Mouse (Mus musculus) liver, embryonic 13.5 days (tissue): ENCODE measurements around the gene Gm17387. TPM values are rescaled to one million over a fixed set of nuclear protein-coding genes. Genes with fewer than 3 reads are reported as not detected.

Source experiments
- ATAC-seq: fragments of 200-750 bp; cut with Nextera tagmentation; 2 replicates; pipeline ENCODE4 v1.8.0; 2017; ENCODE audit warnings: low read depth, mild to moderate bottlenecking, moderate number of reproducible peaks, moderate library complexity
- DNase-seq: peaks from one replicate; pipeline ENCODE4 v3.0.0; 2022
- H3K27ac ChIP-seq: fragments of 300-500 bp; sonication (generic); 2 replicates; pipeline ENCODE4 v1.5.1; 2015; ENCODE audit warnings: moderate library complexity, mild to moderate bottlenecking, inconsistent platforms
- H3K27me3 ChIP-seq: fragments of 300-500 bp; sonication (generic); 2 replicates; pipeline ENCODE4 v1.6.1; 2015; ENCODE audit warnings: mild to moderate bottlenecking, inconsistent platforms
- H3K36me3 ChIP-seq: fragments of 300-500 bp; sonication (generic); 2 replicates; pipeline ENCODE4 v1.6.1; 2015; ENCODE audit warnings: mild to moderate bottlenecking, inconsistent platforms
- H3K4me1 ChIP-seq: fragments of 300-500 bp; sonication (generic); replicated peaks from 2 replicates; pipeline ENCODE4 v1.6.1; 2015; ENCODE audit warnings: inconsistent platforms
- H3K4me2 ChIP-seq: fragments of 300-500 bp; sonication (generic); 2 replicates; pipeline ENCODE4 v1.6.1; 2015; ENCODE audit warnings: inconsistent platforms, mild to moderate bottlenecking, moderate library complexity
- H3K4me3 ChIP-seq: fragments of 300-500 bp; sonication (generic); replicated peaks from 2 replicates; pipeline ENCODE4 v1.5.1; 2015; ENCODE audit warnings: mild to moderate bottlenecking, inconsistent platforms
- H3K9ac ChIP-seq: fragments of 300-500 bp; sonication (generic); 2 replicates; pipeline ENCODE4 v1.6.1; 2015; ENCODE audit warnings: mild to moderate bottlenecking, inconsistent platforms
- H3K9me3 ChIP-seq: fragments of 300-500 bp; sonication (generic); replicated peaks from 2 replicates; pipeline ENCODE4 v1.6.1; 2016; ENCODE audit warnings: inconsistent platforms
- WGBS: fragments of 180-500 bp; shearing (Covaris S2); methylation state at CpG from one replicate; pipeline ENCODE4 v1.1.7; 2015; ENCODE audit not compliant: insufficient replicate concordance; 5-methylcytosine and 5-hydroxymethylcytosine counted together
- polyA plus RNA-seq: library from polyadenylated mRNA; unstranded; fragments of >200 nt; fragmentation: Nextera tagmentation; extraction: Ambion mirVana; gene quantifications from 2 replicates; pipeline ENCODE4 v1.2.1, GENCODE M21; 2015

Gene Gm17387
- polyA plus RNA-seq, 1 experiment from 2014 or later = not detected

GRCm38 (mm10) chr7:141052421-141052820 lies 23.5 kb downstream of the Gm17387 start:
- 55% methylated on average over 2 of the region's 2 CpGs for WGBS
- H3K9me3 ChIP-seq = no peaks in the 10 kb centered on the region
- peaks cover 13% of the 10 kb centered on the region for H3K27me3 ChIP-seq
- ATAC-seq (no peak), DNase-seq (no peak)
- no peak overlapping the region for H3K9ac ChIP-seq
- no peaks in the 10 kb centered on the region for H3K36me3 ChIP-seq
- peaks cover 16% of the 10 kb centered on the region for H3K4me1 ChIP-seq
- H3K27ac ChIP-seq = no peak overlapping the region
- H3K4me2 ChIP-seq = no peak overlapping the region
- H3K4me3 ChIP-seq = no peak overlapping the region

GRCm38 (mm10) chr7:141055785-141056184 lies 26.9 kb downstream of the Gm17387 start:
- no peak for ATAC-seq
- peaks cover 47% of the 10 kb centered on the region for H3K27me3 ChIP-seq
- H3K27ac ChIP-seq = no peak overlapping the region
- H3K4me3 ChIP-seq = no peak overlapping the region
- no peaks in the 10 kb centered on the region for H3K36me3 ChIP-seq
- H3K9ac ChIP-seq = no peak overlapping the region
- H3K9me3 ChIP-seq = no peaks in the 10 kb centered on the region
- peaks cover 11% of the 10 kb centered on the region for H3K4me1 ChIP-seq
- WGBS = 47% methylated on average over 4 of the region's 4 CpGs
- DNase-seq = no peak
- H3K4me2 ChIP-seq = no peak overlapping the region

GRCm38 (mm10) chr7:141056976-141057375 lies 28.0 kb downstream of the Gm17387 start:
- no peaks in the 10 kb centered on the region for H3K9me3 ChIP-seq
- H3K4me2 ChIP-seq = no peak overlapping the region
- H3K27ac ChIP-seq = no peak overlapping the region
- ATAC-seq (no peak), DNase-seq (no peak)
- 65% methylated on average over 6 of the region's 6 CpGs for WGBS
- H3K9ac ChIP-seq = no peak overlapping the region
- H3K4me3 ChIP-seq = no peak overlapping the region
- no peaks in the 10 kb centered on the region for H3K36me3 ChIP-seq
- peaks cover 19% of the 10 kb centered on the region for H3K4me1 ChIP-seq
- peaks cover 59% of the 10 kb centered on the region for H3K27me3 ChIP-seq

GRCm38 (mm10) chr7:141057541-141057940 lies 28.6 kb downstream of the Gm17387 start:
- H3K4me1 ChIP-seq = peaks cover 24% of the 10 kb centered on the region
- H3K4me3 ChIP-seq = no peak overlapping the region
- WGBS = 56% methylated on average over 1 of the region's 1 CpGs
- ATAC-seq (no peak), DNase-seq (no peak)
- H3K9ac ChIP-seq = no peak overlapping the region
- H3K36me3 ChIP-seq = no peaks in the 10 kb centered on the region
- H3K27ac ChIP-seq = no peak overlapping the region
- no peaks in the 10 kb centered on the region for H3K9me3 ChIP-seq
- H3K27me3 ChIP-seq = peaks cover 65% of the 10 kb centered on the region
- H3K4me2 ChIP-seq = no peak overlapping the region

GRCm38 (mm10) chr7:141058601-141059341 lies 29.8 kb downstream of the Gm17387 start:
- Histone ChIP-seq H3K4me3 (no peak overlapping the region), H3K36me3 (no peaks in the 10 kb centered on the region), H3K4me2 (no peak overlapping the region), H3K27ac (no peak overlapping the region), H3K9me3 (no peaks in the 10 kb centered on the region), H3K4me1 (peaks cover 35% of the 10 kb centered on the region), H3K9ac (no peak overlapping the region), H3K27me3 (peaks cover 76% of the 10 kb centered on the region)
- 53% methylated on average over 14 of the region's 14 CpGs for WGBS
- DNase-seq = no peak
- no peak for ATAC-seq

GRCm38 (mm10) chr7:141059929-141060328 lies 31.0 kb downstream of the Gm17387 start:
- Histone ChIP-seq H3K27ac (no peak overlapping the region), H3K27me3 (peaks cover 73% of the 10 kb centered on the region), H3K4me3 (peak overlapping the region; percentile 55; the same call in 1 of the 2 replicates), H3K36me3 (no peaks in the 10 kb centered on the region), H3K9ac (no peak overlapping the region), H3K4me1 (peaks cover 46% of the 10 kb centered on the region), H3K9me3 (no peaks in the 10 kb centered on the region), H3K4me2 (0 out of 2 replicates have a peak overlapping the region, but pooled peaks have one; percentile 80)
- 41% methylated on average over 2 of the region's 2 CpGs for WGBS
- DNase-seq (no peak), ATAC-seq (peak; percentile 43)

- no peaks in the 10 kb centered on the region for H3K9me3 ChIP-seq
- H3K36me3 ChIP-seq = no peaks in the 10 kb centered on the region
- ATAC-seq (peak; percentile 68), DNase-seq (no peak)
- peak within 1 kb of the TSS; percentile 55 for H3K4me3 ChIP-seq
- WGBS = 2% methylated on average over 72 of the region's 72 CpGs
- no peak within 1 kb of the TSS for H3K27ac ChIP-seq
- peaks cover 78% of the 10 kb centered on the region for H3K27me3 ChIP-seq
- H3K9ac ChIP-seq = 0 out of 2 replicates have a peak within 1 kb of the TSS, but pooled peaks have one; percentile 22
- peaks cover 48% of the 10 kb centered on the region for H3K4me1 ChIP-seq
- peak within 1 kb of the TSS; percentile 80 for H3K4me2 ChIP-seq
These were observed 31.7 kb downstream of the Gm17387 start, which contains the start of gene B4galnt4 for GRCm38 (mm10) chr7:141060426-141061242. TSS of gene B4galnt4 (plus strand) at chr7:141061104.

- no peak for DNase-seq
- peaks cover 83% of the 10 kb centered on the region for H3K27me3 ChIP-seq
- H3K27ac ChIP-seq = no peak overlapping the region
- H3K9me3 ChIP-seq = no peaks in the 10 kb centered on the region
- H3K9ac ChIP-seq = 0 out of 2 replicates have a peak overlapping the region, but pooled peaks have one; percentile 22
- H3K4me1 ChIP-seq = peaks cover 48% of the 10 kb centered on the region
- ATAC-seq = no peak
- 3% methylated on average over 37 of the region's 37 CpGs for WGBS
- H3K4me2 ChIP-seq = peak overlapping the region; percentile 80
- no peaks in the 10 kb centered on the region for H3K36me3 ChIP-seq
- H3K4me3 ChIP-seq = peak overlapping the region; percentile 55
These were observed 32.4 kb downstream of the Gm17387 start for GRCm38 (mm10) chr7:141061269-141061692.

- WGBS = 23% methylated on average over 7 of the region's 7 CpGs
- ATAC-seq = no peak
- Histone ChIP-seq H3K4me2 (no peak overlapping the region), H3K9ac (no peak overlapping the region), H3K36me3 (no peaks in the 10 kb centered on the region), H3K9me3 (no peaks in the 10 kb centered on the region), H3K27ac (no peak overlapping the region), H3K4me3 (no peak overlapping the region), H3K4me1 (peaks cover 48% of the 10 kb centered on the region), H3K27me3 (peaks cover 84% of the 10 kb centered on the region)
- DNase-seq = no peak
These were observed 33.6 kb downstream of the Gm17387 start for GRCm38 (mm10) chr7:141062525-141062924.

GRCm38 (mm10) chr7:141063353-141063752 lies 34.4 kb downstream of the Gm17387 start:
- Histone ChIP-seq H3K9me3 (no peaks in the 10 kb centered on the region), H3K27ac (no peak overlapping the region), H3K4me2 (no peak overlapping the region), H3K27me3 (peaks cover 84% of the 10 kb centered on the region), H3K4me3 (no peak overlapping the region), H3K4me1 (peaks cover 48% of the 10 kb centered on the region), H3K9ac (no peak overlapping the region), H3K36me3 (no peaks in the 10 kb centered on the region)
- no peak for ATAC-seq
- 71% methylated on average over 3 of the region's 3 CpGs for WGBS
- no peak for DNase-seq

- ATAC-seq = 0 out of 2 replicates have a peak, but pooled peaks have one; percentile 13
- no peak overlapping the region for H3K27ac ChIP-seq
- H3K27me3 ChIP-seq = peaks cover 82% of the 10 kb centered on the region
These were observed 35.2 kb downstream of the Gm17387 start for GRCm38 (mm10) chr7:141064175-141064574.

More at GRCm38 (mm10) chr7:141064175-141064574, 35.2 kb downstream of the Gm17387 start:
- WGBS = 28% methylated on average over 7 of the region's 7 CpGs
- no peaks in the 10 kb centered on the region for H3K36me3 ChIP-seq
- peaks cover 48% of the 10 kb centered on the region for H3K4me1 ChIP-seq
- H3K9me3 ChIP-seq = no peaks in the 10 kb centered on the region
- H3K9ac ChIP-seq = no peak overlapping the region
- DNase-seq = no peak
- no peak overlapping the region for H3K4me2 ChIP-seq
- no peak overlapping the region for H3K4me3 ChIP-seq
